Mouse (Mus musculus) urinary bladder, postnatal 14 days (tissue): ENCODE measurements around the gene Hscb.
"Not testable (repeated sequence)": the region's sequence is repeated elsewhere in the genome, so short reads cannot be mapped to it uniquely, and the experiment has no call there.

ENCODE experiments used
- DNase-seq: peaks from one replicate; pipeline ENCODE4 v3.0.0; 2021; ENCODE audit warnings: low spot score

The Hscb gene

GRCm38 (mm10) chr5:110839678-110840365 lies at the start of gene Hscb, which contains the start of gene Chek2:
Gene Hscb, minus strand, starts transcription at chr5:110839777.
Gene Chek2, plus strand, starts transcription at chr5:110839979.
- peak; percentile 98 for DNase-seq

GRCm38 (mm10) chr5:110888596-110888995 lies 49.0 kb upstream of the Hscb start:
- no peak for DNase-seq

- DNase-seq: peak; percentile 85
Measured at GRCm38 (mm10) chr5:110879584-110880374, 40.2 kb upstream of the Hscb start, which contains the start of gene Ttc28. Gene Ttc28, plus strand, starts transcription at chr5:110879803.

- no peak for DNase-seq
Measured at GRCm38 (mm10) chr5:110879042-110879441, 39.5 kb upstream of the Hscb start.

GRCm38 (mm10) chr5:110878526-110878925 lies 38.9 kb upstream of the Hscb start:
- DNase-seq: not testable (repeated sequence)

GRCm38 (mm10) chr5:110877666-110878505 lies 38.3 kb upstream of the Hscb start:
- DNase-seq: no peak

GRCm38 (mm10) chr5:110875286-110875685 lies 35.7 kb upstream of the Hscb start:
- no peak for DNase-seq

GRCm38 (mm10) chr5:110874711-110875110 lies 35.1 kb upstream of the Hscb start:
- no peak for DNase-seq

- no peak for DNase-seq
Measured at GRCm38 (mm10) chr5:110873160-110873559, 33.6 kb upstream of the Hscb start.

GRCm38 (mm10) chr5:110869242-110869669 lies 29.7 kb upstream of the Hscb start:
- DNase-seq: peak; percentile 33

GRCm38 (mm10) chr5:110868460-110868859 lies 28.9 kb upstream of the Hscb start:
- no peak for DNase-seq

GRCm38 (mm10) chr5:110860445-110860844 lies 20.9 kb upstream of the Hscb start:
- no peak for DNase-seq

GRCm38 (mm10) chr5:110859013-110859650 lies 19.6 kb upstream of the Hscb start:
- peak; percentile 59 for DNase-seq

GRCm38 (mm10) chr5:110857091-110857490 lies 17.5 kb upstream of the Hscb start:
- no peak for DNase-seq

- DNase-seq: no peak
Measured at GRCm38 (mm10) chr5:110852990-110853389, 13.4 kb upstream of the Hscb start.

- no peak for DNase-seq
Measured at GRCm38 (mm10) chr5:110841046-110841862, 1.7 kb upstream of the Hscb start.

- peak; percentile 57 for DNase-seq
Measured at GRCm38 (mm10) chr5:110840465-110840864, 888 bp upstream of the Hscb start.

GRCm38 (mm10) chr5:110839038-110839677 lies 419 bp downstream of the Hscb start:
- no peak for DNase-seq

- not testable (repeated sequence) for DNase-seq
Measured at GRCm38 (mm10) chr5:110838016-110838415, 1.6 kb downstream of the Hscb start.

GRCm38 (mm10) chr5:110835959-110836358 lies 3.6 kb downstream of the Hscb start:
- peak; percentile 58 for DNase-seq
